In the genomic region with DNA sequence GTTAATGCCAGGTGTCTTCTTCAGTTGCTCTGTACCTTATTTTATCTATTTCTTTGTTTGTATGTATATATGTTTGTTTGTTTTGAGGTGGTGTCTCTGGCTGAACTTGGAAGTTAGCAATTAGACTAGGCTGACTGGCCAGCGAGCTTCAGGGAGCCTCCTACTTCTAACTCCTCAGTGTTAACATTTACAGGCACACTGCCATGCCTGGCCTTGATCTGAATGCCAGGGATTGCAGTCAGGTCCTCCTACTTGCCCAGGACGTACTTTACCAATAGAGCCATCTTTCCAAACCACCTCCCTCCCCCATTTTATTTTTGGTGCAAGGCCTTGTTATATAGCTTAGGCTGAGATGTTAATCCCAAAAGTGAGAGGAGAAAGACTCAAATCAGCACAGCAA, we compare ENCODE assay signal across 16 mouse cellular contexts.
"Had no signal": no experiment of that assay in that cellular context is flagged by ENCODE, and none has a peak within 500 bp of the region (broad histone marks: within the 10 kb centered on the region; RNA-seq: fewer than 3 reads in every experiment).

No protein-coding gene starts in this region.

- H3K4me2 ChIP-seq: limb, embryonic 13.5 days; liver, embryonic 13.5 days; midbrain, embryonic 11.5 days had no signal

- H3K27me3 ChIP-seq: limb, embryonic 13.5 days; liver, embryonic 13.5 days; megakaryocyte, embryonic 14.5 days had no signal

- H3K4me3 ChIP-seq: limb, embryonic 10.5 days; limb, embryonic 13.5 days; liver, embryonic 13.5 days; megakaryocyte, embryonic 14.5 days had no signal

- H3K9me3 ChIP-seq: limb, embryonic 10.5 days; limb, embryonic 13.5 days had no signal

- H3K36me3 ChIP-seq: limb, embryonic 10.5 days; limb, embryonic 13.5 days; liver, embryonic 13.5 days had no signal

- H3K9ac ChIP-seq: limb, embryonic 13.5 days; liver, embryonic 13.5 days had no signal

- H3K27ac ChIP-seq: limb, embryonic 10.5 days; limb, embryonic 13.5 days; liver, embryonic 13.5 days had no signal

- H3K4me1 ChIP-seq: limb, embryonic 10.5 days; liver, embryonic 13.5 days; megakaryocyte, embryonic 14.5 days had no signal

- DNase-seq: kidney, adult 18-20 months; kidney, adult 9 months; kidney, postnatal 14 days; kidney, postnatal 4 days; layer of hippocampus, adult 9-11 months; liver; liver, embryonic 13.5 days; lung, adult 2 months; lung, postnatal 36 days; midbrain, embryonic 14.5 days; retina, postnatal 1 day; thymus, postnatal 25 days had no signal
